Mouse (Mus musculus) adrenal gland, adult 18-20 months (tissue): ENCODE results near the gene Stard3nl. TPM values are rescaled to one million over a fixed set of nuclear protein-coding genes. Genes with fewer than 3 reads are reported as not detected.

Experiments
- DNase-seq, 2 experiments: peaks; one replicate each; pipeline ENCODE4 v3.0.0; 2021 to 2022; ENCODE audit warnings: low spot score in 2 of 2
- long read RNA-seq, 2 experiments: library from polyadenylated mRNA; stranded (forward); transcript quantifications; one replicate each; pipeline ENCODE4 v2.0.0; 2021
- total RNA-seq, 2 experiments: library from RNA; stranded (reverse); gene quantifications; 1 replicate in 1 of 2; 2 replicates in 1 of 2; pipeline ENCODE4 v1.2.3; 2021

Stard3nl gene
- total RNA-seq = 10 to 100 TPM; 25.9 to 32.8 TPM
- long read RNA-seq, experiment 1, transcript Stard3nl-201 (9 exons, 1,327 nt) = major isoform, 19 of 24 reads
- long read RNA-seq, experiment 1, partial matches to known transcripts = 2 of 24 reads
- long read RNA-seq, experiment 1, other reads (novel, unspliced or antisense) = 3 of 24 reads
- long read RNA-seq, experiment 2, transcript Stard3nl-201 (9 exons, 1,327 nt) = major isoform, 65 of 71 reads
- long read RNA-seq, experiment 2, partial matches to known transcripts = 1 of 71 reads
- long read RNA-seq, experiment 2, other reads (novel, unspliced or antisense) = 2 of 71 reads

DNA sequence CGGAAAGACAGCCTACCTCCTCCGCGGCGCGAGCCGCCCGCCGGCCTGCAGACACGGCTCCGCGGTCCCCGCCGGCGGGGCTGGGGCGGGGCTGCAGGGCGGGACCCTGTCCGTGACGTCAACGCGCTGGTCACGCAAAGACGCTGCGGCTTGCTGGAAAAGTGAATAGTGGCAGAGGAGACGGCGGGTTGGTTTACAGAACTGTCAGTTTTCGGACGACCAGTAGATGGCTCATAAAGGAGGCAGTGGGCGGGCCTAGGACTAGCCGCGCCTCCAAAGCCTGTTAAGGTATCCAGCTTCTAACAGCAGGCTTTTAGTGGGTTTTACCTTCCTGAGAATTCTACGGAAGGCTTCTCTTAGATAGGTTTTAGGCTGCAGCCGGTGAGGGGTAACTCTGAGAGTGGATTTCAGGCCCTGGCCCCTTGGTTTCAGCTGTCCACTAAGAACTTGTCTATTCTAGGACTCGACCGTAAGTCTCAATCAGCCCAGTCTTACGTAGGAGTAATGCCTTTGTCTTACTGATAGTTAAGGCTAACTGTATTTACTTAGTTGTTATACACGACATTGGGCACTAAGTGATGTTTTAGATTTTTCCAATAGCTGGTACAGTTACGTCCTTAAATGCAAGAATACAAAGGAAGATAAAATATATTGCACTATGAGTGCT, at the start of gene Stard3nl:
TSS of gene Stard3nl (minus strand) at position 108 of the 667 bp plus-strand sequence.
- peak; percentile 96 to 97 for DNase-seq

DNA sequence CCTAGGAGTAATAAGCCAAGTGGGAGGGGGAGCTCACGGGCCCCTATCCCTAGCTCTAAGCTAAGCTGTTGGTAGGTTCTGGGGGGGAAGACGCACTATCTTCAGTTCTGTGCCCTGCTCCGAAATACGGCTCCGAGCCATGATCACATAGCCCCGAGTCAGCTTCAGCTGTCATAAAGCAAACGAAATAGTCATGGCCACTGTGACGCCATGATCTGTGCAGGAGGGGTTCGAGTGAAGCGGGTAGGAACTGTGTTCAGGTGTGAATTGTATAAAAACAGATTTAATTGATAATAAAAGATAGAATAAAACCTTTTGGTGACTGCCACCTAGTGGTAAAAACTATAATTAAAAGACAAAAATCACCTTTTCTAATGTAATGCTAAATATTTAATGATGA, 42.4 kb upstream of the Stard3nl start:
- no peak for DNase-seq

- no peak for DNase-seq
Measured at GRCm38 (mm10) chr13:19429812-19430370, 34.3 kb upstream of the Stard3nl start.

DNA sequence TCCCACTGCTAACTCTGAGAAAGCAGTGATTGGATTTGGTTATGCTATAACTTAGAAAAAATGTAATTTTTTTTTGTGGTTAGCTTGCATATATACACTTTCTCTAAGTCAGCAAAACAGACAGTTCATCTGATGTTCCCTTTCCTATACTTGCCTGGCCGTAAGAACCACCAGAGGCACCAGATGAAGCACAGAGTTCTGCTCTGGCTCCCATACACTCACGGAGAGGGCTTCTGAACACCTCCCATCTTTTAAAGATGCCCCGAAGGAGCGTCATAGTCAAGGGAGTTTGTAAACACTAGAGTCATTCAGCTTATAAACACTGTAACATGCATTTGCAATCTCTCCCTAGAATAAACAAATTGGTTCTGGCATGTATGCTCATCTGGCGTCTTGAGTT, 32.5 kb upstream of the Stard3nl start:
- DNase-seq = no peak

GRCm38 (mm10) chr13:19424563-19424962, 29.0 kb upstream of the Stard3nl start:
- no peak for DNase-seq

- DNase-seq = no peak
Measured at GRCm38 (mm10) chr13:19422521-19422920, 26.9 kb upstream of the Stard3nl start.

DNA sequence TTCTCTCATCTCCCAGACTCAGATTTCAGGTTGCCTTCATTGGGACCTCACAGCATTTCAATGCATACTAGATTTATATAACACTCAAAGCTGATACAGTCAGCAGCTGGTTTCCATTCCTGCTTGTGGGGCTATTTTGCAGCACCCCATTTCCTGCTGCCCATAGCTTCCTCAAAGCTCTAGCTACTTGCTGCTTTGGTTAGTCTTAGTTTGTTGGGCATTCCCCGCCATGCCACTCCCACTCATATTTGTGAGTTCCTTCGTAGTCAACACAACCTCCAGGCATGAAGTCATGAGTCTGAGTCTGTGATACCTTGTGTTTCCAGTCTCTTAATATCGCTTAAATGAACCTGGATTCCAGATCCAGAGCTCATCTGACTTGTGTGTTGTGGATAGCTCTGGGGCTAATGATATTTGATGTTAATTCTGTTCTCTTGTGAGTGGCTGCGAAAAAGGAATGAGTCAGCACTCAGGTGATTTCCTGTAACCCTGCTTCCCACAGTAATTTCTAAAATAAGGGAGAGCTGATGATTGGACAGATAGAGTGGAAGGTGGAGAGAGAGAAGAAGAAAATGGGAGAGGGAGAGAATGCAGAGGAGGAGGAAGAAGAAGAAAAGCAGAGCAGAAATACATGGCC, 22.4 kb upstream of the Stard3nl start:
- no peak for DNase-seq

- no peak for DNase-seq
Measured at GRCm38 (mm10) chr13:19415894-19416531, 20.4 kb upstream of the Stard3nl start.

- DNase-seq = no peak
Measured at GRCm38 (mm10) chr13:19415337-19415736, 19.7 kb upstream of the Stard3nl start.

GRCm38 (mm10) chr13:19412334-19412939, 16.8 kb upstream of the Stard3nl start:
- no peak for DNase-seq

DNA sequence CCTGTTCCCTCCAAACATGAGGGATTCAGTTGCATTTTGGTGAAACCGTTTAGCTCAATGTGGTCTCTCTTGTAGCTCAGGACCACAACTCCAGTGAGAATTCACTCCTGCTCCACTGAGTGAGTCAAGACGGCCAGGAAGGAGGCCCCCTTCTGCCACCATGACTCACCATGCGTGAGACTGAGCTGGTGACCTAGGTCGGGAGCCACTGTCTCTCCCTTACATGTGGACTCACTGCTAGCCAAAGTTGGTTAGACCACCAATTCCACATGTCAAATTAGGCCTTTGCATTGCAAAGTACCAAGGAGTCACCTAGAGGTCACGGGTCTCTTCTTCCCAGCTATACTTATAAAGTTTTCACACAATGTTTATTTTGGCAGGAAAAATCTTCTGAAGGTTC, 16.3 kb upstream of the Stard3nl start:
- DNase-seq = no peak

- no peak for DNase-seq
Measured at GRCm38 (mm10) chr13:19410694-19411093, 15.1 kb upstream of the Stard3nl start.

DNA sequence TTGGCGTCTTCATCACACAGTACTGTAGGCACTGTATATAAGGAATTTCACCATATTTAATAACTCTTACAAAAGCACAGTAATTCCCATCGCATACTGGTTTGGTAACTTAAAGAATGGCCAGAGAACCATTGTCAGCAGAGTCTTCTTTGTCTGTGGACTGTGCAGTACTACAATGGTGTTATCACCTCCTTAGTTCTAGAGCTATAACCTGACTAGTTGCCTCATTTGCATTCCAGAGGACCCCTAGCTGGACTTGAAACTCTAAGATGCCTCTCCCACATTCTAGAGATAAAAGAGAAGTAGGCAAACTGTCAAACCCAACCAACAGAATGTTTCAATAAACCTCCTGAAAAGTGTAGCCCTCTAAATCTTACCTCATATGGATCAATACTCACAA, 12.4 kb upstream of the Stard3nl start:
- DNase-seq = no peak

GRCm38 (mm10) chr13:19404623-19405022, 9.0 kb upstream of the Stard3nl start:
- no peak for DNase-seq

DNA sequence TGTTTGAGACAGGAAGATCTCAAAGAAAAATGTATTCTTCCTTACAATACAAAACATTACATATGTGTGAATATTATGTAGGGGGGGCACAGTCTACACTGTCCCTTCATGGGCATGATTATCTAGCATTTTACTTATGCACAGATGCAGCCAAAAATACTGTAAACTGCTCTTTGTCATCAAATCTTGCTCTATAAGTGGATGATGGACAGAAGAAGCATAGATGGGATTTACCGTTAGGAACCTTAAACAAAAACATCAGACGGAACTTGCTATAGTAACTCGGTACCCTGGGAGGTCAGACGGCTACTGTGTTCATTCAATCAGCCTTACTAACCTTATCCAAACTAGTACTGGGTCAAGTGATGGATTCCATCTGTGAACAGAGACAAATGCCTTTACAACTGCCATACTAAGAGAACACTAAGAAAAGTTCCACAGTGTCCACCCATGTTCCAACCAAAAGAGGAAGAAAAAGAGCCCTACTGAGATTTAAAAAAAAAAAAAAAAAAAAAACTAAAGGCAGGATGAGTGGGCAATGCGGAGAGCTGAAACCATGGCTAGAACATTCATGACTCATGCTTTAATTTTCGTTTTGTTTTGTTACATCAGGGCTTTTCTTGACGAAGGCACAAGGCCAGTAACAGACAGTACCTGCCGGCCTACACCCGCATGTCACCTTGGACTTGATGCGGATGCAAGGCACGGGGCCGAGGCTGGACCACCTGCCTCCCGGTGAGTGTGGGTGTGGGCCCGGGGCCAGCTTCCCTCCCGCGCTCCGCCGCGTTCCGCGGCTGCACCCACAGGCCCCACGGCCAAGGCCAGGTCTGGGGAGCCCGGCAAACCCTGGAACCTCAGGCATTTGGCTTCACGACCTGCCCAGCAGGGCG, 552 bp downstream of the Stard3nl start:
- DNase-seq = no peak

- DNase-seq = no peak
Measured at GRCm38 (mm10) chr13:19394171-19394570, 1.4 kb downstream of the Stard3nl start.

DNA sequence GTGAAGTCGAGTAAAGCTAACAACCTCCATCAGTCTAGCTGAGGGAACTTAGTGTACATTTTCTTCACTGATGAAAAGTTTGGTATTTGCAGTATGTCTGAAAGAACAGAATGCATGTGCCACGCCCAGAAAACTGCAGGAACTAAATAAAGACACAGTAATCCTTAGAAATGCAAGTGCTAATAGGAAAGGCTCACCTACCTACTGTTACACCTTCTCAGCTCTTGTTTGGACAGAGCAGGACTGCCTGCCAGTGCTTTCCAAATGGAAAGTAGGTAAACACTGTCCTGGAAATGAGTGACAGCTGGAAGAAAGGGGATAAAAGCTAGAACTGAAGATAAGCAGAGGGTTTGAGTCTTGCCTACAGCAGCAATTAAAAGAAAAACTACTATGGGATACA, 1.9 kb downstream of the Stard3nl start:
- DNase-seq = no peak

- no peak for DNase-seq
Measured at GRCm38 (mm10) chr13:19391608-19392007, 4.0 kb downstream of the Stard3nl start.

GRCm38 (mm10) chr13:19390296-19390695, 5.3 kb downstream of the Stard3nl start:
- no peak for DNase-seq

DNA sequence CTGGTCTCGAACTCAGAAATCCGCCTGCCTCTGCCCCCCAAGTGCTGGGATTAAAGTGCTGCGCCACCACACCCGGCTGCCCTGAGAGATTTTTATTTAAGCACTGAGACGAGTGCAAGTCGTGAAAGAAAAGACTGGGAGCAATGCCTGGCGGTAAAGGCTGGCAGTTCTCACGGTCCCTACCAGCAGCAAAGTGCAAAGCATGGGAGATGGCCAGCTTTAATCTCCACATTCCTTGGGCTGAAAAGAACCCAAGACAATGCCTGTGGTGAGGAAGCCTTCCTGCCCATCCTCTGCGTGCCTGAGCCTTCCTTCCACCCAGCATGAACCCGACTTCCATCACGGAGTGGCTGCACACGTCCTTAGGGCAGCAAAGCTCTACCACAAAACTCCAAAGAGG, 5.7 kb downstream of the Stard3nl start:
- no peak for DNase-seq
